Mouse (Mus musculus) kidney, adult 2 months (tissue): Measurements from ENCODE around the gene Rfx4.

ENCODE experiments used
- CTCF ChIP-seq: fragments of 200-500 bp; conservative IDR thresholded peaks from 2 replicates; pipeline ENCODE4 v1.5.1; 2011; ENCODE audit warnings: low read depth, mild to moderate bottlenecking, control low read depth, low read length, moderate library complexity, mixed read lengths; ENCODE audit not compliant: insufficient read depth, insufficient read length
- POLR2A ChIP-seq: fragments of 200-500 bp; IDR thresholded peaks from one replicate; pipeline ENCODE4 v1.6.1; 2011; ENCODE audit warnings: low read depth, low read length, control low read depth

GRCm38 (mm10) chr10:84817086-84817869, 61.4 kb downstream of the Rfx4 start:
- TF ChIP-seq POLR2A (no peak), CTCF (no peak)
